Mouse (Mus musculus): ENCODE measurements around the gene Zfp668. TPM values are rescaled to one million over a fixed set of nuclear protein-coding genes. Genes with fewer than 3 reads are reported as not detected.

Gene Zfp668
- polyA plus RNA-seq, 1 experiment from 2014 or later = 39.1 TPM

Other genes starting within 250 kb of the Zfp668 start
- gene Bcl7c, start 167.9 kb downstream of the Zfp668 start, polyA plus RNA-seq (2015; fragmentation: Nextera tagmentation; extraction: Ambion mirVana) = 36.6 and 40.8 TPM in 2 replicates
- gene Ctf1, start 164.1 kb downstream of the Zfp668 start, polyA plus RNA-seq (2015; fragmentation: Nextera tagmentation; extraction: Ambion mirVana) = 3.8 and 4.4 TPM in 2 replicates
- gene Ctf2, start 144.7 kb downstream of the Zfp668 start, polyA plus RNA-seq (2015; fragmentation: Nextera tagmentation; extraction: Ambion mirVana) = 0.19 and 0.36 TPM in 2 replicates
- gene Fbxl19, start 132.3 kb downstream of the Zfp668 start, polyA plus RNA-seq (2015; fragmentation: Nextera tagmentation; extraction: Ambion mirVana) = 7.7 and 9.6 TPM in 2 replicates
- 4.8 and 5.4 TPM in 2 replicates for gene Orai3, start 107.0 kb downstream of the Zfp668 start, polyA plus RNA-seq (2015; fragmentation: Nextera tagmentation; extraction: Ambion mirVana)
- gene Setd1a, start 100.2 kb downstream of the Zfp668 start, polyA plus RNA-seq (2015; fragmentation: Nextera tagmentation; extraction: Ambion mirVana) = 20.0 and 21.5 TPM in 2 replicates
- gene Gm49388, start 91.2 kb downstream of the Zfp668 start, polyA plus RNA-seq (2015; fragmentation: Nextera tagmentation; extraction: Ambion mirVana) = not detected in 2 replicates
- 5.0 and 7.5 TPM in 2 replicates for gene Hsd3b7, start 76.2 kb downstream of the Zfp668 start, polyA plus RNA-seq (2015; fragmentation: Nextera tagmentation; extraction: Ambion mirVana)
- gene Stx4a, start 52.5 kb downstream of the Zfp668 start, polyA plus RNA-seq (2015; fragmentation: Nextera tagmentation; extraction: Ambion mirVana) = 20.5 and 25.6 TPM in 2 replicates
- 18.9 and 21.9 TPM in 2 replicates for gene Stx1b, start 52.3 kb downstream of the Zfp668 start, polyA plus RNA-seq (2015; fragmentation: Nextera tagmentation; extraction: Ambion mirVana)
- 12.9 and 15.5 TPM in 2 replicates for gene Zfp646, start 607 bp downstream of the Zfp668 start, polyA plus RNA-seq (2015; fragmentation: Nextera tagmentation; extraction: Ambion mirVana)
- 0.66 and 0.77 TPM in 2 replicates for gene Prss53, start 14.1 kb upstream of the Zfp668 start, polyA plus RNA-seq (2015; fragmentation: Nextera tagmentation; extraction: Ambion mirVana)
- gene Gm21974, start 18.6 kb upstream of the Zfp668 start, polyA plus RNA-seq (2015; fragmentation: Nextera tagmentation; extraction: Ambion mirVana) = not detected in 2 replicates
- 55.8 and 59.5 TPM in 2 replicates for gene Vkorc1, start 18.8 kb upstream of the Zfp668 start, polyA plus RNA-seq (2015; fragmentation: Nextera tagmentation; extraction: Ambion mirVana)
- gene Bckdk, start 27.3 kb upstream of the Zfp668 start, polyA plus RNA-seq (2015; fragmentation: Nextera tagmentation; extraction: Ambion mirVana) = 80.2 and 91.6 TPM in 2 replicates
- gene Kat8, start 35.7 kb upstream of the Zfp668 start, polyA plus RNA-seq (2015; fragmentation: Nextera tagmentation; extraction: Ambion mirVana) = 49.8 and 51.1 TPM in 2 replicates
- 0.09 and 0.29 TPM in 2 replicates for gene Prss8, start 53.3 kb upstream of the Zfp668 start, polyA plus RNA-seq (2015; fragmentation: Nextera tagmentation; extraction: Ambion mirVana)
- 7.9 and 10.1 TPM in 2 replicates for gene Prss36, start 69.9 kb upstream of the Zfp668 start, polyA plus RNA-seq (2015; fragmentation: Nextera tagmentation; extraction: Ambion mirVana)
- 452 and 476 TPM in 2 replicates for gene Fus, start 90.6 kb upstream of the Zfp668 start, polyA plus RNA-seq (2015; fragmentation: Nextera tagmentation; extraction: Ambion mirVana)
- gene Pycard, start 117.0 kb upstream of the Zfp668 start, polyA plus RNA-seq (2015; fragmentation: Nextera tagmentation; extraction: Ambion mirVana) = 3.2 and 3.9 TPM in 2 replicates
- not detected in 2 replicates for gene Trim72, start 127.1 kb upstream of the Zfp668 start, polyA plus RNA-seq (2015; fragmentation: Nextera tagmentation; extraction: Ambion mirVana)
- gene Itgam, start 185.8 kb upstream of the Zfp668 start, polyA plus RNA-seq (2015; fragmentation: Nextera tagmentation; extraction: Ambion mirVana) = 0.36 and 0.40 TPM in 2 replicates
- not detected in 2 replicates for gene Gm49368, start 185.9 kb upstream of the Zfp668 start, polyA plus RNA-seq (2015; fragmentation: Nextera tagmentation; extraction: Ambion mirVana)

All from forebrain, embryonic 13.5 days (tissue).